Mouse (Mus musculus) hindbrain, embryonic 14.5 days (tissue): ENCODE results near the gene Dmgdh. TPM values are rescaled to one million over a fixed set of nuclear protein-coding genes. Genes with fewer than 3 reads are reported as not detected.

ENCODE experiments used
- ATAC-seq: fragments of 200-750 bp; cut with Nextera tagmentation; 2 replicates; pipeline ENCODE4 v1.8.0; 2017; ENCODE audit warnings: moderate number of reproducible peaks, mild to moderate bottlenecking, moderate TSS enrichment, moderate library complexity; ENCODE audit not compliant: low FRiP score
- DNase-seq: peaks from one replicate; pipeline ENCODE4 v3.0.0-alpha.2; 2015; ENCODE audit warnings: low spot score
- H3K27ac ChIP-seq: fragments of 300-500 bp; sonication (generic); 2 replicates; pipeline ENCODE4 v1.5.1; 2014; ENCODE audit warnings: mild to moderate bottlenecking, moderate library complexity
- H3K27me3 ChIP-seq: fragments of 300-500 bp; sonication (generic); 2 replicates; pipeline ENCODE4 v1.6.1; 2014; ENCODE audit warnings: mild to moderate bottlenecking, low read length, mixed read lengths; ENCODE audit not compliant: control insufficient read depth, insufficient read depth
- H3K36me3 ChIP-seq: fragments of 300-500 bp; sonication (generic); replicated peaks from 2 replicates; pipeline ENCODE4 v1.6.1; 2014; ENCODE audit not compliant: control insufficient read depth, insufficient read depth
- H3K4me1 ChIP-seq: fragments of 300-500 bp; sonication (generic); replicated peaks from 2 replicates; pipeline ENCODE4 v1.6.1; 2014; ENCODE audit warnings: antibody characterized with exemption, low read length, mixed read lengths; ENCODE audit not compliant: control insufficient read depth, insufficient read depth
- H3K4me2 ChIP-seq: fragments of 300-500 bp; sonication (generic); replicated peaks from 2 replicates; pipeline ENCODE4 v1.6.1; 2014; ENCODE audit warnings: mild to moderate bottlenecking, moderate library complexity
- H3K4me3 ChIP-seq: fragments of 300-500 bp; sonication (generic); replicated peaks from 2 replicates; pipeline ENCODE4 v1.5.1; 2014; ENCODE audit warnings: mild to moderate bottlenecking, low read length
- H3K9ac ChIP-seq: fragments of 300-500 bp; sonication (generic); 2 replicates; pipeline ENCODE4 v1.6.1; 2014
- H3K9me3 ChIP-seq: fragments of 300-500 bp; sonication (generic); 2 replicates; pipeline ENCODE4 v1.6.1; 2016; ENCODE audit warnings: low read length; ENCODE audit not compliant: control insufficient read depth
- WGBS: fragments of 180-500 bp; shearing (Covaris S2); extraction: QIAGEN DNeasy Blood & Tissue Kit; methylation state at CpG from one replicate; pipeline ENCODE4 v1.1.7; 2014; 5-methylcytosine and 5-hydroxymethylcytosine counted together
- polyA plus RNA-seq: library from polyadenylated mRNA; unstranded; fragments of >200 nt; fragmentation: Nextera tagmentation; extraction: Ambion mirVana; gene quantifications from 2 replicates; pipeline ENCODE4 v1.2.1, GENCODE M21; 2014

Dmgdh gene
- polyA plus RNA-seq, 1 experiment from 2014 or later, result 0.54 TPM

DNA sequence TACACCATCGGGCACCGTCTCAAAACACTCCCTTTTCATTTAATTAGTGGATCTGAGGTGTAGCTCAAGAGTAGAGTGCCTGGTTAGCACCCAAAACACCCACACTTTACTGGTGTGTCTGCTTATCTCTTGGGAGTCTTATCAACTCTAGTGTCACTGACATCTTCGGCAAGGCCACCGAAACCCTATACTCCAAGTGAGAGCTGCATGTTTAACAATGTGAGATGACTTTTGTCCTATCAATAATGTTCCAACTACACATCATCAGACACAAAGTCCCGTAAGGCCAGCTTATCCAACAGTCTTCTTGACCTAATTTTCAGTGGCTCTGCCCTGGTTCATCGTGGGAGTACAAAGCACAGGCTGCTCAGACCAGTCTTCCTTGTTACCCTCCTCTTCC is 20.9 kb upstream of the Dmgdh start:
- H3K4me2 ChIP-seq, result no peak overlapping the region
- no peaks in the 10 kb centered on the region for H3K9me3 ChIP-seq
- no peak for ATAC-seq
- H3K36me3 ChIP-seq, result no peaks in the 10 kb centered on the region
- no peak overlapping the region for H3K9ac ChIP-seq
- no peak overlapping the region for H3K4me3 ChIP-seq
- no peaks in the 10 kb centered on the region for H3K27me3 ChIP-seq
- no peaks in the 10 kb centered on the region for H3K4me1 ChIP-seq
- H3K27ac ChIP-seq, result no peak overlapping the region
- WGBS, result 93% methylated on average over 6 of the region's 6 CpGs
- DNase-seq, result no peak

GRCm38 (mm10) chr13:93657941-93658340 is 16.3 kb upstream of the Dmgdh start:
- DNase-seq, result no peak
- no peak overlapping the region for H3K4me3 ChIP-seq
- no peaks in the 10 kb centered on the region for H3K4me1 ChIP-seq
- no peak for ATAC-seq
- 71% methylated on average over 5 of the region's 5 CpGs for WGBS
- H3K27ac ChIP-seq, result no peak overlapping the region
- H3K9me3 ChIP-seq, result no peaks in the 10 kb centered on the region
- no peaks in the 10 kb centered on the region for H3K36me3 ChIP-seq
- H3K9ac ChIP-seq, result no peak overlapping the region
- no peak overlapping the region for H3K4me2 ChIP-seq
- no peaks in the 10 kb centered on the region for H3K27me3 ChIP-seq

- WGBS, result 92% methylated on average over 4 of the region's 4 CpGs
- Histone ChIP-seq H3K36me3 (no peaks in the 10 kb centered on the region), H3K4me1 (no peaks in the 10 kb centered on the region), H3K4me3 (no peak overlapping the region), H3K9ac (no peak overlapping the region), H3K27ac (no peak overlapping the region), H3K27me3 (no peaks in the 10 kb centered on the region), H3K4me2 (no peak overlapping the region), H3K9me3 (no peaks in the 10 kb centered on the region; the same call in 1 of the 2 replicates)
- no peak for ATAC-seq
- DNase-seq, result no peak
Measured at GRCm38 (mm10) chr13:93667586-93667985, 6.6 kb upstream of the Dmgdh start.

GRCm38 (mm10) chr13:93672371-93672770 is 1.9 kb upstream of the Dmgdh start:
- 82% methylated on average over 4 of the region's 4 CpGs for WGBS
- Histone ChIP-seq H3K36me3 (no peaks in the 10 kb centered on the region), H3K9ac (no peak overlapping the region), H3K9me3 (no peaks in the 10 kb centered on the region; the same call in 1 of the 2 replicates), H3K27ac (no peak overlapping the region), H3K27me3 (peaks cover 10% of the 10 kb centered on the region; the same call in 1 of the 2 replicates), H3K4me2 (no peak overlapping the region), H3K4me1 (no peaks in the 10 kb centered on the region), H3K4me3 (no peak overlapping the region)
- ATAC-seq, result no peak
- no peak for DNase-seq

GRCm38 (mm10) chr13:93673296-93673695 is 937 bp upstream of the Dmgdh start:
- 83% methylated on average over 2 of the region's 2 CpGs for WGBS

GRCm38 (mm10) chr13:93676864-93677263 is 2.6 kb downstream of the Dmgdh start:
- DNase-seq, result no peak
- H3K4me2 ChIP-seq, result no peak overlapping the region
- ATAC-seq, result no peak
- H3K4me1 ChIP-seq, result no peaks in the 10 kb centered on the region
- no peak overlapping the region for H3K9ac ChIP-seq
- H3K27me3 ChIP-seq, result peaks cover 10% of the 10 kb centered on the region; the same call in 1 of the 2 replicates
- WGBS, result 75% methylated on average over 9 of the region's 9 CpGs
- no peak overlapping the region for H3K4me3 ChIP-seq
- no peak overlapping the region for H3K27ac ChIP-seq
- no peaks in the 10 kb centered on the region for H3K36me3 ChIP-seq
- H3K9me3 ChIP-seq, result no peaks in the 10 kb centered on the region

More at GRCm38 (mm10) chr13:93673296-93673695, 937 bp upstream of the Dmgdh start:
- no peaks in the 10 kb centered on the region for H3K4me1 ChIP-seq
- ATAC-seq, result no peak
- DNase-seq, result no peak
- no peak overlapping the region for H3K27ac ChIP-seq
- H3K4me2 ChIP-seq, result no peak overlapping the region
- H3K36me3 ChIP-seq, result no peaks in the 10 kb centered on the region
- H3K4me3 ChIP-seq, result no peak overlapping the region
- no peak overlapping the region for H3K9ac ChIP-seq
- peaks cover 10% of the 10 kb centered on the region; the same call in 1 of the 2 replicates for H3K27me3 ChIP-seq
- no peaks in the 10 kb centered on the region; the same call in 1 of the 2 replicates for H3K9me3 ChIP-seq

DNA sequence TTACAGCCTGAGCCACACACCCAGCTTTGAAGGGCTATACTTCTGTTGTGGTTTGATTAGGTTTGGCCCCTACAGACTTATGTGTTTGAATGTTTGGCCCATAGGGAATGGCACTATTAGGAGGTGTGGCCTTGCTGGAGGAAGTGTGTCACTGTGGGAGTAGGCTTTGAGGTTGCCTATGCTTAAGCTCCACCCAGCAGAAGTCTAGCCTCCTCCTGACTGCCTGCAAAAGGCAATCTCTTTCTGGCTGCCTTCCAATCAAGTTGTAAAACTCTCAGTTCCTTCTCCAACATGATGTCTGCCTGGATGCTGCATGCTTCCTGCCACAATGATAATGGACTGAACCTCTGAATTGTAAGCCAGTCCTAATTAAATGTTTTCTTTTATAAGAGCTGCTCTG is 9.1 kb downstream of the Dmgdh start:
- DNase-seq, result no peak
- H3K9ac ChIP-seq, result no peak overlapping the region
- no peak for ATAC-seq

DNA sequence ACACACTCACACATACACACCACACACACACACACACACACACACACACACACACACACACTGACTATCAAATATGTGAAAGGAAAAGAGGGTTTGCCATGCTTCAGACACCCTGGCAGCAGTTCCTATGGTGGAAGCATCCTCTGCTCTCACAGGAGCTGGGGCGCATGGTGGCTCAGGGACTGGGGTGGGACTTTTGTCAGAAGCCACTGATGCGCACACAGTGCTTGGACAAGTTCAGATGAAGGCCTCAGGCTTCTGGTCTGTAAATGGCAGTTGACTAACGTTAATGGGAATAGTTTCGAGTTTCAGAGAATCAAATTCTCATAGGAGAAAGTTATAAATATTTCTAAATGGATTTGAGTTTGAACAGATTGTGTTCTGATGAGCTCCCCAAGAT is 11.0 kb downstream of the Dmgdh start:
- H3K4me1 ChIP-seq, result no peaks in the 10 kb centered on the region
- H3K9ac ChIP-seq, result no peak overlapping the region
- no peaks in the 10 kb centered on the region for H3K27me3 ChIP-seq
- no peak overlapping the region for H3K4me2 ChIP-seq
- no peak for ATAC-seq
- no peaks in the 10 kb centered on the region for H3K9me3 ChIP-seq
- no peaks in the 10 kb centered on the region for H3K36me3 ChIP-seq
- WGBS, result 72% methylated on average over 4 of the region's 4 CpGs
- no peak overlapping the region for H3K27ac ChIP-seq
- no peak overlapping the region for H3K4me3 ChIP-seq
- no peak for DNase-seq

More for the DNA sequence above, 9.1 kb downstream of the Dmgdh start:
- no peaks in the 10 kb centered on the region for H3K4me1 ChIP-seq
- H3K27ac ChIP-seq, result no peak overlapping the region
- H3K4me3 ChIP-seq, result no peak overlapping the region
- no peaks in the 10 kb centered on the region for H3K9me3 ChIP-seq
- H3K27me3 ChIP-seq, result no peaks in the 10 kb centered on the region
- H3K4me2 ChIP-seq, result no peak overlapping the region
- no peaks in the 10 kb centered on the region for H3K36me3 ChIP-seq

DNA sequence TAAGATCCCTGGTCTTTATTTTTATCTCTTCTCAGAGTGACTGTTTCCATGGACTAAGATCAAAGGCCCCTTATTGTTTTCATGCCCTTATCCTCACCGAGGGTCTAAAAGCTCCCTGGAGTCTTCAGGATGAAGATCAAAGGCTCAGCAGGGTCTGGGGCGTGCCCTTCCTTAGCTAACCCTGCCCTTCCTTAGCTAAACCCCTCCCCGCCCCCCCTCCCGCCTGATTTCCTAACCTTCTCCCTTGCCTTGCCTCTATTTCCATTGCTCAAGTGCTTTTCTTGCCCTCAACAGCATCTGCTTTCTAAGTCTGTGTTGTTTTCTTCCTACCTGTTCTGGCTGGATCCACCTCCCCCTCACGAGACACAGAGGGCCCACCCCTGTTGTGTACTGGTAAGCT is 13.1 kb downstream of the Dmgdh start:
- WGBS, result 9% methylated on average over 5 of the region's 5 CpGs
- Histone ChIP-seq H3K4me3 (no peak overlapping the region), H3K9ac (no peak overlapping the region), H3K36me3 (no peaks in the 10 kb centered on the region), H3K9me3 (no peaks in the 10 kb centered on the region), H3K27me3 (no peaks in the 10 kb centered on the region), H3K27ac (no peak overlapping the region), H3K4me1 (no peaks in the 10 kb centered on the region), H3K4me2 (no peak overlapping the region)
- no peak for ATAC-seq
- DNase-seq, result no peak

DNA sequence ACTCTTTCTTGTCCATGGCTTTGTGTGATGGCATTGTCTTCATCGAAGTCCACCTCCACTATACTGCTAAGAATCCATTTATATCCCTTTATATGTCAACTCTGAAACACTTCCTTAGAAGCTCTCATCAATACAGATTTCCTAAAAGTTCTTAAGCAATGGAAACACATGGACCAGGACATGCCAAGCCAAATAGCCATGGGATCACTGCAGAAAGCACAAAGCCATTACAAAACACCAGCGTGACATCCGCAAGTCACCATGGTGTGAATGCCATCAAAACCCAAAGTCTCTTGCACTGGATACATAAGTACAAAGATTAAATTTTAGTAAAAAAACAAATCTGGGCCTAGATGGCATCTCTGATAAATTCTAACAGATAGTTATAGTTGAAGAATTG is 15.3 kb downstream of the Dmgdh start:
- no peak overlapping the region for H3K9ac ChIP-seq
- DNase-seq (no peak), ATAC-seq (no peak)
- no peaks in the 10 kb centered on the region for H3K27me3 ChIP-seq
- no peaks in the 10 kb centered on the region for H3K4me1 ChIP-seq
- no peak overlapping the region for H3K4me2 ChIP-seq
- 91% methylated on average over 3 of the region's 3 CpGs for WGBS
- no peaks in the 10 kb centered on the region for H3K9me3 ChIP-seq
- no peak overlapping the region for H3K4me3 ChIP-seq
- no peak overlapping the region for H3K27ac ChIP-seq
- no peaks in the 10 kb centered on the region for H3K36me3 ChIP-seq
